Mouse (Mus musculus): ENCODE data around the gene Kif15.

DNA sequence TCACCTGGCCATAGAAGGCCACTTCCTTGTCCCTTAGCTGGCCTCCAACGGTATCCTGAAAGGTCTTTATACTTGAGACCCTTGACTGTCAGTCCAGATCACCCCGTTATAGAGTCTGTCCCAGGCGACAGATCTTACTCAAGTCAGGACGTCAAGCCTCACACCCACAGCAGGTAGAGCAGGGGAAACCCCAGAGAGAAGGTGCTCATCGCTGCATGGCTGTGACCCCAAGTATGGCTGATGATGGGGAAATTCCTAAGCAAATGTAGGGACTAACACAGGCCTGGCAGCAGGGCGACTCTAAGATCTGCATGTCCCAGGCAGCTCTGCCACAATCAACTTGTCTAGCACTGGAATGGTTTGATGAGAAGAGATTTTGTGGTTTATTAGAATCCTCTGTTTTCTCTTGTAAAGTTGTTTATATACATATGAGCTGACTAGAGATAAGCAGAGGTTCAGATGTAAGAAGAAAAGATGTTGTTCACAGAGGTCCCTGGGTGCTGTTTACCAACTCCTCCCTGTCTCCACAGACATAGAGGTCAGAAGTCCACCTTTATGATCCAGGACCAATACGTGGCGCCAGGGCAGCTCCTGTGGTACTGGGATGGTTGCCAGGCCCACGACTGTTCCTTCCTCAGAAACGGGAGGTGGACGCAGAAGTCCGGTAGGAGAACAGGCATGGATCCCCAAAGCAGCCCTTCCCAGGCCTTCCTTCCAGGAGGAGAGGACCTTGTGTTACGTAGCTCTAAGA lies 80.8 kb downstream of the Kif15 start:
- TF ChIP-seq CTCF (IDR thresholded peaks at IDR 0.05; ENCODE audit: borderline replicate concordance, extremely low read depth, insufficient read depth, insufficient read length) (no peak), POLR2A (IDR thresholded peaks at IDR 0.05; ENCODE audit: borderline replicate concordance, extremely low read depth, insufficient read depth, insufficient read length, poor library complexity, severe bottlenecking) (no peak)

Data from brain, embryonic 14.5 days (tissue).